Mouse (Mus musculus): ENCODE measurements around the gene Slc43a3. TPM values are rescaled to one million over a fixed set of nuclear protein-coding genes. Genes with fewer than 3 reads are reported as not detected.

The Slc43a3 gene
- polyA plus RNA-seq, 1 experiment: 4.5 TPM

DNA sequence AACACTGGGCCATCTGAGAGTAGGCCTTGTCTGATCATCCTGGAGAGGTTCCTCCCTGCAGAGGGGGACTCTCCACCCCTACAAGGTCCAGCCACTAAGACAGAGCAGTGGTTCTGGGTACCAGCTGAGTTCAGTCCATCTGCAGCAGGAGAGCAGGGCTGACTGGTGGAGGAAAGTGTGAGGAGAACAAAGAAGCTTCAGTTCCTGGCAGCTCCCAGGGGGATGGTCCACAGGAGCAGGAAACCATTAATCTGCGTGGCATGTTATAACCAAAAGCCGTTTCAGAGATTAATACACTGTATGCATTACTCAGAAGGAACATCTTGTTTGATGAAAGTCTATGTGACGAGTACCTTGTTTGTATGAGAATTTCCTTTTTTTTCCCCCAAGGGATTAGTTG is 23.7 kb upstream of the Slc43a3 start:
- Histone ChIP-seq H3K36me3 (ENCODE audit: control insufficient read depth, insufficient read depth) (no peaks in the 10 kb centered on the region), H3K79me2 (ENCODE audit: control insufficient read depth, insufficient read depth) (no peaks in the 10 kb centered on the region), H3K4me3 (no peak overlapping the region), H3ac (ENCODE audit: control insufficient read depth, insufficient read length) (no peak overlapping the region), H3K27me3 (ENCODE audit: control insufficient read depth, insufficient read depth, insufficient read length) (peaks cover 4% of the 10 kb centered on the region), H3K4me2 (ENCODE audit: low read depth) (no peak overlapping the region)
- TF ChIP-seq MAX (IDR thresholded peaks at IDR 0.05; ENCODE audit: low read depth): no peak
- TF ChIP-seq REST (IDR thresholded peaks at IDR 0.05; ENCODE audit: insufficient read depth, insufficient read length): no peak
- no peak for TF ChIP-seq TCF12 (IDR thresholded peaks at IDR 0.05; ENCODE audit: insufficient read depth, poor library complexity, severe bottlenecking)
- TF ChIP-seq SRF (IDR thresholded peaks at IDR 0.05; ENCODE audit: control insufficient read depth, insufficient read length, low read depth): no peak

DNA sequence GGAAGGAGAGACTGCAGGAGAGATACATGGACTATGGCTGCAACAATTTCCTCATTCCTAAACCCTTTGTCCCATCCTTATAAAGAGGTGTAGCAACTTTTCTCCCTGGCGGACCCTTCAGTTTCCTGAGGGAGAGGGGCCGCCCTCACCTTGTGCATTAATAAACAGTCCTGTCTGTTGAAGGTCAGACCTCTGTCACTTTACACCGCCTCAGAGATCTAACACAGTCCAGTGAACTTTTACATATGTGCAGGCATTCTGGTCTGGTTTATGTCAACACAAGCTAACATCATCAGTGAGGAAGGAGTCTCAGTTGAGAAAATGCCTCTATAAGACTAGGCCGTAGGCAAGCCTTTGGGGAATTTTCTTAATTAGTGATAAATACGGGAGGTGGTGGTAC is 22.5 kb upstream of the Slc43a3 start:
- Histone ChIP-seq H3K4me3 (no peak overlapping the region), H3K4me2 (ENCODE audit: low read depth) (no peak overlapping the region), H3K79me2 (ENCODE audit: control insufficient read depth, insufficient read depth) (no peaks in the 10 kb centered on the region), H3ac (ENCODE audit: control insufficient read depth, insufficient read length) (no peak overlapping the region), H3K27me3 (ENCODE audit: control insufficient read depth, insufficient read depth, insufficient read length) (peaks cover 4% of the 10 kb centered on the region), H3K36me3 (ENCODE audit: control insufficient read depth, insufficient read depth) (no peaks in the 10 kb centered on the region)
- TF ChIP-seq MYOG (IDR thresholded peaks at IDR 0.05; ENCODE audit: control insufficient read depth in 1 of 3, insufficient read depth in 1 of 3, insufficient read length in 2 of 3, low read depth in 2 of 3): no peak
- no peak for TF ChIP-seq SRF (IDR thresholded peaks at IDR 0.05; ENCODE audit: control insufficient read depth, insufficient read length, low read depth)
- no peak for TF ChIP-seq E2F4 (IDR thresholded peaks at IDR 0.05; ENCODE audit: insufficient read depth)
- no peak for TF ChIP-seq MYOD1 (IDR thresholded peaks at IDR 0.05; ENCODE audit: control insufficient read depth in 1 of 3, insufficient read length in 2 of 3, low read depth in 2 of 3)
- no peak for TF ChIP-seq POLR2A (IDR thresholded peaks at IDR 0.05; ENCODE audit: insufficient read length, low read depth)
- no peak for TF ChIP-seq CEBPB (IDR thresholded peaks at IDR 0.05; ENCODE audit: insufficient read depth, poor library complexity, severe bottlenecking)
- no peak for TF ChIP-seq MAX (IDR thresholded peaks at IDR 0.05; ENCODE audit: low read depth)
- TF ChIP-seq TCF3 (IDR thresholded peaks at IDR 0.05; ENCODE audit: insufficient read length, low read depth): no peak
- TF ChIP-seq REST (IDR thresholded peaks at IDR 0.05; ENCODE audit: insufficient read depth, insufficient read length): no peak
- no peak for TF ChIP-seq USF1 (IDR thresholded peaks at IDR 0.05; ENCODE audit: low read depth)
- no peak for TF ChIP-seq TCF12 (IDR thresholded peaks at IDR 0.05; ENCODE audit: insufficient read depth, poor library complexity, severe bottlenecking)

DNA sequence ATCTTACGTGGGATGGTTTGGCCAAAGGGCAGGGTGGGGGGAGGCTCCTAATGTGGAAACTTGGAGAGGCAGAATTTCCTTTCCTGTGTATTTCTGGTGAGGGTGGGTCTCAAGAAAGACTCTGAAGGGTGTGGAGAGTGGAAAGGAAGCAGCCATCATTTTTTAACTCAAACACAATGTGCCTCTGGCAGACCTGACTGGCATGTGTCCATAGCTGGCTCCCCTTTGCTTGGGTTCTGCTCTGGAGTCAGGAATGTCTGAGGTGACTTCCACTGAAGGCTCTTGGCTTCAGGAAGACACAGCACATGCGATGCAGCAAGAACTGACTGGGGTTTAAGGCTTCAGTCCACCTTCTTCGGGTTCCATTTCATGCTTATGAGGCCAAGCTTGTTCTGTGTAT is 21.0 kb upstream of the Slc43a3 start:
- Histone ChIP-seq H3K79me2 (ENCODE audit: control insufficient read depth, insufficient read depth) (no peaks in the 10 kb centered on the region), H3ac (ENCODE audit: control insufficient read depth, insufficient read length) (no peak overlapping the region), H3K27me3 (ENCODE audit: control insufficient read depth, insufficient read depth, insufficient read length) (no peaks in the 10 kb centered on the region), H3K4me3 (no peak overlapping the region), H3K4me2 (ENCODE audit: low read depth) (no peak overlapping the region), H3K36me3 (ENCODE audit: control insufficient read depth, insufficient read depth) (no peaks in the 10 kb centered on the region)
- TF ChIP-seq MAX (IDR thresholded peaks at IDR 0.05; ENCODE audit: low read depth) (no peak), E2F4 (IDR thresholded peaks at IDR 0.05; ENCODE audit: insufficient read depth) (no peak), POLR2AphosphoS2 (IDR thresholded peaks at IDR 0.05; ENCODE audit: insufficient read length, low read depth) (no peak), USF1 (IDR thresholded peaks at IDR 0.05; ENCODE audit: low read depth) (no peak), REST (IDR thresholded peaks at IDR 0.05; ENCODE audit: insufficient read depth, insufficient read length) (no peak), POLR2A (IDR thresholded peaks at IDR 0.05; ENCODE audit: insufficient read length, low read depth) (no peak), TCF3 (IDR thresholded peaks at IDR 0.05; ENCODE audit: insufficient read length, low read depth) (no peak), MYOD1 (IDR thresholded peaks at IDR 0.05; ENCODE audit: control insufficient read depth in 1 of 3, insufficient read length in 2 of 3, low read depth in 2 of 3) (no peak)

DNA sequence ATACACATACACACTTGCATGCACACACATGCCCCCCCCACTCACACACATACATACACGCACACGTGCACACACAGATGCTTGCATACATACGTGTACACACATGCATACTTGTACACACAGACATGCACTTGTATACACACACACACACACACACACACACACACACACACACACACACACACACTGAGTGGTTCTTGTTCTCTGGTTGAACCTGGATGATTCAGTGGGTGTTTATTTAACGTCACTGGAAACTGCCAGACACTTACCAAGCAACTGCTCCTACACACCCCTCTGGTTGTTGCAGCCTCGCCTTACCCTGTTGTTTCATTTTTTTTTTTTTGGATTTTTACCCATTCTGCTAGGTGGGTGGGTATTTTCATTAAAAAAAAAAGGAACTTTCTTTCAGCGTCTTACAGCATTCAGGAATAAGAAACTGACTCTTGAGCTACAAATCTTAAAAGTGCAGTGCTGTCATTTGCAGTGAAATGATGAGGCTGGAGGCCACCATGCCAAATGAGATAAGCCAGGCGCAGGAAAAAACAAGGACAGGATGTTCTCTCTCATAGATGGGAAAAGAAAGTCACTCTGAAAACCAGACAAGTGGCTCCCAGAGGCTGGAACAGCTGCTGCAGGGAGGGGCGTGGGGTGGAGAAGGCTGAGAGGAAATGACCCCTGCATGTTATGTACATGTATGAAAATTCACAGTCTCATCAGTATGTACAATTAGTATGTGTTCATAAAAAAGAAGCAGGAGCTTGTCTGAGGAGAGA is 19.6 kb upstream of the Slc43a3 start:
- no peak for TF ChIP-seq MYOD1 (IDR thresholded peaks at IDR 0.05; ENCODE audit: control insufficient read depth in 1 of 3, insufficient read length in 2 of 3, low read depth in 2 of 3)
- no peak for TF ChIP-seq MAX (IDR thresholded peaks at IDR 0.05; ENCODE audit: low read depth)
- TF ChIP-seq REST (IDR thresholded peaks at IDR 0.05; ENCODE audit: insufficient read depth, insufficient read length): no peak
- TF ChIP-seq TCF12 (IDR thresholded peaks at IDR 0.05; ENCODE audit: insufficient read depth, poor library complexity, severe bottlenecking): no peak
- no peak for TF ChIP-seq TCF3 (IDR thresholded peaks at IDR 0.05; ENCODE audit: insufficient read length, low read depth)
- no peak for TF ChIP-seq MYOG (IDR thresholded peaks at IDR 0.05; ENCODE audit: control insufficient read depth in 1 of 3, insufficient read depth in 1 of 3, insufficient read length in 2 of 3, low read depth in 2 of 3)
- TF ChIP-seq POLR2A (IDR thresholded peaks at IDR 0.05; ENCODE audit: insufficient read length, low read depth): no peak
- TF ChIP-seq E2F4 (IDR thresholded peaks at IDR 0.05; ENCODE audit: insufficient read depth): no peak
- no peak for TF ChIP-seq SRF (IDR thresholded peaks at IDR 0.05; ENCODE audit: control insufficient read depth, insufficient read length, low read depth)
- TF ChIP-seq POLR2AphosphoS2 (IDR thresholded peaks at IDR 0.05; ENCODE audit: insufficient read length, low read depth): no peak
- TF ChIP-seq USF1 (IDR thresholded peaks at IDR 0.05; ENCODE audit: low read depth): no peak
- TF ChIP-seq CEBPB (IDR thresholded peaks at IDR 0.05; ENCODE audit: insufficient read depth, poor library complexity, severe bottlenecking): no peak
- no peak overlapping the region for H3K4me2 ChIP-seq (ENCODE audit: low read depth)
- H3ac ChIP-seq (ENCODE audit: control insufficient read depth, insufficient read length): no peak overlapping the region
- no peaks in the 10 kb centered on the region for H3K79me2 ChIP-seq (ENCODE audit: control insufficient read depth, insufficient read depth)
- H3K27me3 ChIP-seq (ENCODE audit: control insufficient read depth, insufficient read depth, insufficient read length): no peaks in the 10 kb centered on the region
- no peak overlapping the region for H3K4me3 ChIP-seq
- no peaks in the 10 kb centered on the region for H3K36me3 ChIP-seq (ENCODE audit: control insufficient read depth, insufficient read depth)

DNA sequence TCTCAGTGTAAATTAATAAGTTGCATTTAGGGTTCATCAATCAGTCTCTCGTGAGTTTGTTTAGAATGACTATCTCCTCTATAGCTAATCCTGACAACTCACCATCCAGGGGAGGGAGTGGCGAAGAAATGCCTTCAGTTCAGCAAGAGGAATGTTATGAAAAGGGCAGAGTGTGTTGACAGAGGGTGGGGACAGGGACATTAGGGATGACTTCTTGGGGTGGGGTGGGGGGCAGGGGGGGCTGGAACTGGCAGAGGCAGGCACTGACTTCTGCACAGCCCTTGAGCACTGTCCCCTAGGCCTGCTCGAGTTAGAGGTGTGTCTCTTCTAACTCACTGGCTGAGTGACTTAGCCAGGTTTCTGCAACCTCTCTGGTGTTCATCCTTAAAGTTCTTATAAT is 18.2 kb upstream of the Slc43a3 start:
- no peak for TF ChIP-seq TCF12 (IDR thresholded peaks at IDR 0.05; ENCODE audit: insufficient read depth, poor library complexity, severe bottlenecking)
- no peak for TF ChIP-seq POLR2AphosphoS2 (IDR thresholded peaks at IDR 0.05; ENCODE audit: insufficient read length, low read depth)
- no peak for TF ChIP-seq MYOD1 (IDR thresholded peaks at IDR 0.05; ENCODE audit: control insufficient read depth in 1 of 3, insufficient read length in 2 of 3, low read depth in 2 of 3)
- TF ChIP-seq E2F4 (IDR thresholded peaks at IDR 0.05; ENCODE audit: insufficient read depth): no peak
- TF ChIP-seq REST (IDR thresholded peaks at IDR 0.05; ENCODE audit: insufficient read depth, insufficient read length): no peak
- no peak overlapping the region for H3K4me2 ChIP-seq (ENCODE audit: low read depth)
- no peak overlapping the region for H3ac ChIP-seq (ENCODE audit: control insufficient read depth, insufficient read length)
- H3K36me3 ChIP-seq (ENCODE audit: control insufficient read depth, insufficient read depth): no peaks in the 10 kb centered on the region
- H3K27me3 ChIP-seq (ENCODE audit: control insufficient read depth, insufficient read depth, insufficient read length): no peaks in the 10 kb centered on the region
- H3K4me3 ChIP-seq: no peak overlapping the region
- H3K79me2 ChIP-seq (ENCODE audit: control insufficient read depth, insufficient read depth): no peaks in the 10 kb centered on the region
